Mouse (Mus musculus) heart, postnatal 25 days (tissue): Measurements from ENCODE around the gene Unc45b. TPM values are rescaled to one million over a fixed set of nuclear protein-coding genes. Genes with fewer than 3 reads are reported as not detected.
A peak's percentile ranks its signal among the peaks of the same experiment; 100 is the strongest.

Experiments used
- DNase-seq: peaks from one replicate; pipeline ENCODE4 v3.0.0; 2022; ENCODE audit warnings: low spot score
- intact Hi-C: fragments of 180-260 bp; cut with DNase I; formaldehyde crosslinking; loops from one replicate; pipeline ENCODE4 v1.15.1; 2025
- total RNA-seq, 2 experiments: library from RNA; stranded (reverse); gene quantifications; 2 replicates each; pipeline ENCODE4 v1.2.3; 2021

Unc45b gene
- 100 to 1,000 TPM; 172 to 215 TPM for total RNA-seq

DNA sequence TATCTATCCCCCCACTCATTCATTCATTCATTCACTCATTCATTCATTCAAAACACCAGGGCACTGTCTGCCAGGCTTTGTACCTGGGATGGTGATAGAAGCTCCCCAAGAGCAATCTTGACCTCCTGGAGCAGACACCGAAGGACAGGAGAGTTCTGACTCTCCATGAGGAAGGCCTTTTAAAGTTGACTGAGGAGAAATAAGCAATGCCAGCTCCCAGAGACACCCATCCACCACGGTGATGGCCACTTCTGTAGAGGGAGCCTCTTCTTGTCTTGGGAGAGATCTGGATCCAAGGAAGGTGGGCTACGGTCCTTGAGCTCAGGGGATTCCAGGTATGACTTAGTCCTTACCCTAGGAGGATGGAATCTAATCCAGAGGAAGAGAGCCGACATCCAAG lies at the start of gene Unc45b:
TSS of gene Unc45b (plus strand) at position 301 of the 400 bp plus-strand sequence.
- intact Hi-C loops, result loop anchor here (10.0 kb wide), 2 partner anchors 315 to 385 kb away; partner anchors contain the start of gene Ap2b1
- no peak for DNase-seq

DNA sequence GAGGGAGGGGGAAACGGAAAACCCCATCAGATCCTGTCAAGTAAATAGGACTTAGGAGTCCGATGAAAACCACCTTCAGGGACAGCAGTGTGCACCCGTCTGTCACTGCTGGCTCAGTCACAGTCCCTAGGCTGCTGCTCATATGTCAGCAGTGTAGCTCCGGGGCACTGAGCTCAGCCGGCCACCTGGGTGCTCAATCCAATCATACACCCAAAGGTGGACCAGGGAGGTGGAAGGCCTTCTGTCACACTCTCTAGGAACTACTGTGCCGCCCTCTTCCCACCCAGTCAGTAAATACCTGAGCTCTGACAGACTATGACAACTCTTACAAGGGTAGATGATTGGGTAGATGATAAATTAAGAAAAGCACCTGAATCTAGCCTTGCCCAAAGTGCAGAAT lies 49.6 kb upstream of the Unc45b start:
- no peak for DNase-seq
- intact Hi-C loops, result no loop called here

DNA sequence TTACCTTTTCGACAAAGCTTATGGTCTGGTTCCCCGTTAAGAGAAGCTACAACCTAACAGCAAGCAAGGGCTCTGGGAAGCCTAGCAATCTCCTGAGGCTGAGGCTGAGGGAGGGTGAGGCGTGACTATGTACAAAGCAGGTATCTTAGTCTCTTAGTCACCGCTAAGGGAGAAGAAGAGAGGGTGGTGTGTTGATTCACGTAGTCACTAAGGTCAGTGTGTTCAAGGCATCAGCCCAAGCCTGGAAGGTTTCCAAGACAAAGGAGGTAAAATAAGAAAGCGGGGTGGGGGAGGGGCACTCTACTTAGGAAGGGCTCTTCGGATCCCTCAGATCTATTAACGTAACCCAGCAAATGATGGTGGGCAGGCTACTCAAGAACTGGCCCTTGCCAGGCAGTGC lies 48.8 kb upstream of the Unc45b start:
- no peak for DNase-seq
- intact Hi-C loops, result no loop called here

DNA sequence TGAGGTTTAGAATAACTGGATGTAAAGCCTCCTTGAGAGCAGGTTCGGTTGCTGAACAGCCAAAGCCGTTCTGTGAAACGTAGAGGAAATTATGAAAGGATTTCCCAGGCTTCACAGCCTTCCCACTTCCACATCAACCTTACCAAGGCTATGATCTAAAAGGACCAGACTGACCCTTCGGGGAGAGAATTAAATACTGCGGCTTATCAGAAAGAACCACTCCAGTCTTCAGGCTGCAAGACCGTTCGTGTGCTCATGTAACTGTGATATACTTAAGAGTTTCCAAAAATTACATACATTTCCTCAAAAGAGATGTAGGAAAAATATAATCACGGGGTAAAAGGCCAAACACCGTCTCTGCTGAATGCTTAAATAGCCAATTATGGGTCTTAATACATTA lies 47.7 kb upstream of the Unc45b start:
- intact Hi-C loops, result no loop called here
- DNase-seq, result no peak

DNA sequence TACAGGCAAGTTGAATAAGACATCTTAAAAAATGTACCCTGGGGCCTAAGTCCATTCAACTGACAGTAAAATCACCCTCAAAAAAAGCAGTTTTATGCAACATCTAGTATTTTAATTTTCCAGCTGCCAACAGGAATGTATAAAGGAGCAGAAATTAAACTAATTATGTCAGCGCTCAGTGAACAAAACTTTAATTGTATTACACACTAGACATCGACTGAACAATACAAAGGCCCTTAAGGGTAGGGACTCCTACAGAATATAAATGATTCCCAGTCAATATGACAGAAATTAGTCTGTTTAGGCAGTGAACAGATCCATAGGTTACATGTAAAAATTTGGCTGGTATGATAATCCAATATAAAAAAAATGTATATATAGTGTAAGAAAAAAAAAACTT lies 47.3 kb upstream of the Unc45b start:
- DNase-seq, result no peak
- intact Hi-C loops, result no loop called here

DNA sequence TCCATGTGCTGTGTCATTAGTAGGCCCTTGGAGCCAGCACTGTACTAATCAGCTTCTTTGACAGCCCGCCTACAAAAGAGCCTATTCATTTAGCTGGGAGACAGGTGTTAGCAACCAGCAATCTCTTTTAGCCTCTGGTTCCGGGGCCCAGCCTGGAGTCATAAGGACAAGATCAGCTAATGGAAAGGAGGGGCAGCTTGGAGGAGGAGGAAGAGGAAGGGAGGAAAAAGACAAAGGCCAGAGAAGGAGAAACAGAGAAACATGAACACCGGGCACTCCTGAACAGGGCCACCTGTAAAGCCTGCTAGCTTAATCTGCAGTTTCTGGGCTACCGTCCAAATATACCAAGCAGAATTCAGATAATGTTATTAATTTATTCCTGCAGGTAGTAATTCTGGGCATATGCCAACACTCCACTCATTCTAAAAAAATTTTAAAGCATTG lies 46.8 kb upstream of the Unc45b start:
- intact Hi-C loops, result no loop called here
- DNase-seq, result no peak

DNA sequence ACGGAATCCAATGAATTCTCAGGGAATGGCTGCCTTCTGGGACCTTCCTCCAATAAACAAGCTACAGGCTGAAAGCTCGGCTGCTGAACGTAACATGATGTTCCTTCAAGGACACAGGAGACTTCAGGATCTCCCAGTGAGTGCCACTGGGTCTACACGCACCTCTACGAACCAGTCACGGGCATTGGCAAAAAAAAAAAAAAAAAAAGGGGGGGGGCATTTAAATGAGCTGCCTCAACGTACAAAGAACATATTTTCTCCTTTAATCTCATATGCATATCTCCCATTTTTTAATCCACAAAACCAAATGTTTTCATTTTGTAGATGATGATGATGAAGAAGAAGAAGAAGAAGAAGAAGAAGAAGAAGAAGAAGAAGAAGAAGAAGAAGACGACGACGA lies 44.4 kb upstream of the Unc45b start:
- intact Hi-C loops, result no loop called here
- DNase-seq, result no peak

DNA sequence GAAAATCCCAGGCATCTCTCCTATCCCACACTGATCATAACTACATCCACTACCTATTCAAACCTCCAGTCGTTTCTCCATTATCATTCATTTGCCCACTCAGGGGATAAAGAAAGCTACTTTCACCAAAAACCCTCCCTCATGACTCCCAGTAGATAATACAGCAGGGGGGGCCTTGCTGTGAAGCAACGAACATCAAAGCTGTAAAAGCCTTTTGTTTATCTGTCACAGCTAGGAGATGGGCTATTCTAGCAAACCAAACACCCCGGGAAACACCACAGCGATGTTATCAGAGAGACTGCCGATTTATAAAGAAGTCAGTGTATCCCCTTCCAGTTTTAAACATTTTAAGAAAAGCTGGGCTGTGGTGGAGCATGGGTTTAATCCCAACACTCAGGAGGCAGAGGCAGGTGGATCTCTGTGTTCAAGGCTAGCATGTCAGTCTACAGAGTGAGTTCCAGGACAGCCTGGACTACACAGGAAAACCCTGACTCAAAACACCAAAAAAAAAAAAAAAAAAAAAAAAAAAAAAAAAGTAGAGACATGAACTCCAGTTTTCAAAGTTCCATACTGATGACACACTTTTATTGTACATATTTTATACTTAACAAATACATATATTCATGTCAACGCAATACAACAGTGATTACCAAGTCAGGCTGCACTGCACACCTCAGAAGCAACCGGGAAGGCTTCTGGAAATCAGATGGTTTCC lies 43.3 kb upstream of the Unc45b start:
- intact Hi-C loops, result no loop called here
- no peak for DNase-seq

DNA sequence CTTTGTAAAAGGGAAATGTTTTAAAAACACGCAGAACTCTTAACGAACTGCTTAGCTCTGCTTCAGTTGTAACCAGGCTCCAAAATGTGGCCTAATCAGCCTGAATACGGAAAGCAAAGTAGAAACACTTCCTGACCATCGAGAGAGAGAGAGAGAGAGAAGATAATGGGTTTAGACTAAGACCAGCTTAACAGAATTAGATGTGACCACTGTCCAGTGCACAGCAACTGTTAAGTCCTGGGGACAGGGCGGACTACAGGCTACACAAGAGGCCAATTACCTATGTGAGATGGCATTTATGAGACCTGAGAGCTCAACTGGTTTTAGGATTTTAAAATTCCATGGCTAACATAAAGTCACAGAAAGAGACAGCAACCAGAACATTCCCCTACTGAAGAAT lies 42.4 kb upstream of the Unc45b start:
- DNase-seq, result no peak
- intact Hi-C loops, result no loop called here

DNA sequence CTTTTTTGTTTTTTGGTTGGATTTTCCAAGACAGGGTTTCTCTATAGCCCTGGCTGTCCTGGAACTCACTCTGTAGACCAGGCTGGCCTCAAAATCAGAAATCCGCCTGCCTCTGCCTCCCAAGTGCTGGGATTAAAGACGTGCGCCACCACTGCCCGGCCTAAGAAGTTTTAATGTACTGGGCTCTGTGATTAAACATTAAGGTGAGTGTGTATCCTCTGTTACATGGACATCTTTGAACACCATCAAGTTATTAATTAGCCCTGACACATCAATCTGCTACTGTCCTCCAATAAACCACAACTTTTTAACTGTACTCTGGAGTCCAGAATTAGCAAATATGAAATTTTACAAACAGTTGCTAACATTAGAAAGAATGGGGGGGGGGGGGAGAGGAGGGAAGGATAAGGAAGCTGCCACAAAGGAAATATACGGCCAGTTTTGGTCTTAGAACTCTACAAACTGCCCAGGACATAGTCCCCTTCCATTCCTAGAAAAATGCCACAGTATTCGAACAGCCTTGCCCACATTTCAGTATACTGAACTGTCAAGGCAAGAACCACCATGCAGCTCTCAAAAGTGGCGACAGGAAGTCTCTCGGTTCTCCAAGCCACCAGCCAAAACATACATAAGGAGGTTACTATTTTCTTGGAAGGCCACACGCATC lies 40.7 kb upstream of the Unc45b start:
- intact Hi-C loops, result loop anchor here (2.0 kb wide), 2 partner anchors 39 to 51 kb away; partner anchors contain the start of gene Nle1
- DNase-seq, result no peak

DNA sequence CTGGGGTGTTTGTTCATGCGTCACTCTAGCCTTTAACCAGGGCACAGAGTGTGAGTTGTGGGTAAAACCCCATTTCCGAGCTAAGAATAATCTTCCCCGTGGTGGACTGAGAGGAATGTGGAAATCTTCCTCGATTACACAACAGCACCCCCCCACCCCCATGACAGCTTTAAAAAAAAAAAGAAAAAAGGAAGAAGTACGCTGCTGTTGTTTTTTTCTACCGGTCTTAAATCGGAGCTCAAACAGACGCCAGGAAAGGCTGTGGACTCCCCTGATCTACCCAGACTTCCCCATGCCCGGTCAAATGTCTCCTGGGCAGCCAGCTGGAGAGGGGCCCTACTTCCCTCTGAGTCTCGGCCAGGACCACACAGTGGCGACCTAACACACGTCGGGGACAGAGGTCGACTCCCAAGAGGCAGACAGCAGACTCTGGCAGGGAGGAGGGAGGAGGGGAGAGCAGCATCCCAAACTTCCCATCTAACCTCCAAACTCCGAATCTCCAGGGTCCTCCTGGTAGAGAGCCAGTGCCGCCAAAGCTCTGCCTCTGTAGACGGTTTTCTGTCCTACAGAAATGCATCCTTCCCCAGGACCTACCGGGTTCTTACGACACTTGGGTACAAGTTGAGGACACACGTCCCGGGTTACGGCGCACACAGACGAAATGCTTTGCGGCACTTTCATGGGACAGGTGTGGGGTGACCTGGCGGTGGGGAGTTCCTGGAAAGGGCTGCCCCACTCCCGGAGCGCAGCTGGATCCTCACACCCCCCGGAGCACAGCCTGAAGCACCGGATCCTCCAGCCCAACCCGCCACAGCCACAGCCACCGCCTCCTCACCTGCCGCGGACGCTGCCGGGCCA lies 39.9 kb upstream of the Unc45b start:
- intact Hi-C loops, result loop anchor here (2.0 kb wide), 2 partner anchors 38 to 52 kb away; partner anchors contain the start of gene Nle1
- peak; percentile 26 for DNase-seq

DNA sequence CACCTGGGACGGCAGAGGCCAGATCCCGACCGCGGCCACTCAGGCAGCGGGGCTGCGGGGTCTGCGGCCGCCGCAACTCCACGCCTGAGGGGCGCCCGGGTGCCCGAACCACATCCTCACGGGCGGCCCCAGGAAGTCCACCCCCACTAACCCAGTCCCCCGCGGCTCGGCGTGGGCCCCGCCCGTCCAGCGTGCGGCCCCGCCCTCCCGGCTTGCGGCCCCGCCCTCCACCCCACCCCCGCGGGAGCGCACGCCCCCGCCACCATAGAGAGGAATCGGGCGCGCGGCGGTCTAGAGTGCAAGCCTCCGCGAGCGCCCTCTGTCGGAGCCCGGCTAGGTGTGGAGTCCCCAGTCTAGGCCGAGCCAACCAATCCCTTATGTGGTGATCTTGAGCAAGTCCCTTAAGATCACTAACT lies 39.3 kb upstream of the Unc45b start, which contains the start of gene Rffl:
TSS of gene Rffl (minus strand) at position 180 of the 416 bp plus-strand sequence.
- DNase-seq, result peak; percentile 83
- intact Hi-C loops, result loop anchor here (2.0 kb wide), 2 partner anchors 38 to 52 kb away; partner anchors contain the start of gene Nle1

DNA sequence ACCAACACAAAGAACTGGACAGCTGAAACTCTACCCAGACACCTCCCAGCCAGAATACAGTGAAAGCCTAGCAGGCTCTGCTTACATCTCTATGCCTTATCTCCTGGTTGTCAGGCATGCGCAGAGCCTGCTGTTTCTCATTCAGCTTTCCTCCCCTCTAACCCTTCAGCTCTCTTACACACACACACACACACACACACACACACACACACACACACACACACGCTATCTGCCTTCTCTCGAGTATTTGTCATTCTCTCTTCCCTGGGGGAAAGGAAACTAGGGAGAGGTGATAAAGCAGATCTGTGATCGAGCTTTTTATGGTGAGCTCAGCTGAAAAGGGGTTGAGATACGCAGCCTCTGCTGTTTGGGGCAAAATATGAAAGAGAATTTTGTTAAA lies 35.4 kb upstream of the Unc45b start:
- no peak for DNase-seq
- intact Hi-C loops, result no loop called here

DNA sequence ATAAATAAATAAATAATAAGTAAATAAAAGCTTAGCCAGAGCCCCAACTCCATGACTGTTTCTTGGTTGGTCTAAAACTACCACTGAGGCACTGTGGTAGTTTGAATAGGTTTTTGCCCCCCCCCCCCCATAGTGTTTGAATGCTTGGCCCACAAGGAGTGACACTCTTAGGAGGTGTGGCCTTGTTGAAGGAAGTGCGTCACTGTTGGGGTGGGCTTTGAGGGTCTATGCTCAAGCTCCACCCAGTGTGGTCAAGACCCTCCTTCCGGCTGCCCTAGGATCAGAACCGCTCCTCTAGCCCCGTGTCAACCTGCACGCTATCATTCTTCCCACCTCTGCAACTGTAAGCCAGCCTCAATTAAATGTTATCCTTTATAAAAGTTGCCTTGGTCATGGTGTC lies 34.7 kb upstream of the Unc45b start:
- DNase-seq, result no peak

DNA sequence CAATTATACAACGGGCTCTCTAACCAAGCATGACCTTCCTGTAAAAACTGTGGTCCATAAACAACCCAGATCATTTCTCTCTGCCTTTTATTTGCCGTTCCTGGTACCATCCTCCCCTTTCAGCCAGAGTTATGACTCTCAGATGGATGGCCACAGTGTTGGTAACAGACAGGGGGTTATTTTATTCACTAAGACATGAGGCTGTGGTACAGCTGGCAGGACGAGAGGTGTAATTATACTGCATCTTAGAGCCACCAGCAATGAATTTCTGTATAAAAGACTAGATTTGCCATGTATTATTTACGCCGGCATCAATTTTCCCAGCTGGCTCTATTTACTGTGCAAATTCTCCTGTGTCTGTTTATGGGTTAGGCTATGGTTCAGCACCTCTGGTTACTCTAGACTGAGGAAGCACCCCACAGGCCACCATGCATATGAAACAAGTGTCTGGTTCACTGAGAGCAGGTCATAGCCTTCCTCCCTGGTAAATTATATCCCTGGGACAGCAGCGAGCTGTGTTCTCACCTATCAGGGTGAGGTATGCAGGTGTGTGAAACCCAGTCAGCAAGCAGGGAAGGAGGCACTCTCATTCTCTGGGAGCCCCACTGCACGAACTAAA lies 32.5 kb upstream of the Unc45b start:
- no peak for DNase-seq
- intact Hi-C loops, result no loop called here

More for the DNA sequence above, 34.7 kb upstream of the Unc45b start:
- intact Hi-C loops, result no loop called here

DNA sequence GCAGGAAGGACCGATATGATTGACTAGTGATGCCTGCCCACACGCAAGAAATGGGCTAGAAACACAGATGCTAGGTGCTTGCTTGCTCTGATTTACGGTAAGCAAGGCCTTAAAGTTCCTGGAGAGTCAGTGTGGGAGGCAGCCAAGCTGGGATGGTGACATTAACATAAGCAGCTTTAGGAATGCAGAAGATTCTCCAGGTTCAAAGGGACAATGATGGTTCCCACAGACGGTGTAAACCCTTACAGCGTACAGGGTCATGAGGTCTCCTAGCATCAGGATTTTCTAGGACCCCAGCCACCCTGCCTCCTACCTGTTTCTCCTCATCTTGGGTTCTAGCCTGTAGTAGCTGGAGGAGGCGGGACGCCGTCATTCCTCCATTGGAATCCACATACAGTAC lies 27.2 kb upstream of the Unc45b start:
- intact Hi-C loops, result no loop called here
- no peak for DNase-seq

DNA sequence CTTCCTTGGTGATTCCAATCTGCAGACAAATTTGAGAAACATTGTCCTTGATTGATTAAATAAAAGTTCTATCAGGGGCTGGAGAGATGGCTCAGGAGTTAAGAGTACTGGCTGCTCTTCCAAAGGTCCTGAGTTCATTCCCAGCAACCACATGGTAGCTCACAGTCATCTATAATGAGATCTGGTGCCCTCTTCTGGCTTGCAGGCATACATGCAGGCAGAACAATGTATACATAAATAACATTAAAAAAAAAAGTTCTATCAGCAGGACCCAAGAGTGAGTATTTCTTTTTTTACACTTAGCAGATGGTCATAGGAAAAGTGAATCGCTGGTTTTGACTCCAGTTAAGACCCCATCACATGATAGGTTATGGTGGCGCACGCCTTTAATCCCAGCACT lies 23.8 kb upstream of the Unc45b start:
- intact Hi-C loops, result loop anchor here (5.0 kb wide), 1 partner anchor 69 kb away; no protein-coding TSS in a partner anchor
- no peak for DNase-seq

DNA sequence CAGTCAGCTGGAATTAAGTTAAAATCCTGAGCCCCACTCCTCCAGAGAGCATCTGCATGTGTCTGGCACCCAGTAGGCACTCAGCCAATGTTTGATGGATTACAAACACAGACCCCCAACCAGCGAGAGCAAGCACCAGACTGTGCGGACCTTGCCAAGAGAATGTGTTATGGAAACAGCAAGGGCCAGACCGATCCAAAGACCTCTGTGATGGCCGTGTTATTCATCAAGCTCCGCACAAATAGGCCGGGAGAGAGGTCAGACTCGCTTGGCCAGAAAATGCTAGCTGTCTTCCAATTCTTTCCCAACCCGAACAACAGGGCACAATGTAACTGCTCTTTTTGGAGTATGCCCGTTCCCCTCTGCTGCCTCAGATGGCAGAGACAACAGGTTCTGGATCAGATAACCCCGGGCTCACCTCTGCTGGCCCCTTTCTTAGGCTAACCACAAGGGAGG lies 21.8 kb upstream of the Unc45b start:
- intact Hi-C loops, result loop anchor here (5.0 kb wide), 1 partner anchor 71 kb away; no protein-coding TSS in a partner anchor
- no peak for DNase-seq

DNA sequence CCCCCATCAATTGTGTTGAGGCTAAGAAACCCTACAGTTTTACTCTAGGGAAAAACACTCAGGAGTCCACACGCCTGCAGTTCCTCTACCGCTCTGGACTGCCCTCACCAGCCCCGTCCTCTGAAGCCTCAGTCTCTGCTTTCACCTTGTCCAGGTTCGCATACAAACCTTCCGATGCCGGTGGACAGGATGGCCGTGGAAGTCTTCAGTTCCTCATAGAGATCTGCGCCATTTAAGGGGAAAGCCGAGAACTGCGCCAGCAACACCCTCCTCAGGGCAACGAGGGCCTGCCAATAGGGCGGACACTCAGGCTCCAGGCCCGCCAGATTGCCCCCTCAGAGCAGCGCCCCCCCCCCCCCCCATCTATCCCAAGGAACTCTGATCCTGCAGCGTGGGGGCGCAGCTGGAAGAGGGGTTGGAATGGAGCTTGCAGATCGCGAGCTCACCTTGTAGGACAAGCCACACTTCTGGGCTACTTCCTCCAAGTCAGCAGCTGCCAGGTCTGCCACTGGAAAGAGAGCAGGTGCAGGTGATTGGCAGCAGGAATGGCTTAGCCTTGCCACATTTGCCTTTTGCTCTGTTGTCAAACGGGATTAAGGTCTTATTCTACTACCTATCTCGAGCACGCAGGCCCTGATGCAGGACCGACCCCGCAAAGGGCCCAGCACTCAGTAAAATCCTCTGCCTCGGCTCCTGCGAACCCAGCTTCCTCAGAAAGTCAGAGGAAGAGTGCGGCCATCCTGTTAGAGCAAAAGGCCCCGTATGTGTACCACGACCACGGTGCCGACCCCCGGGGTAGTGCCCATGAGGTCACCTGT lies 20.6 kb upstream of the Unc45b start:
- intact Hi-C loops, result loop anchor here (1.0 to 5.0 kb wide), 4 partner anchors 72 to 655 kb away; no protein-coding TSS in a partner anchor
- no peak for DNase-seq
